Mouse (Mus musculus) cerebellum, postnatal 4 days (tissue): ENCODE measurements around the gene Kat2b.
"Not testable (repeated sequence)": the region's sequence is repeated elsewhere in the genome, so short reads cannot be mapped to it uniquely, and the experiment has no call there.

Source experiments
- DNase-seq, 2 experiments: peaks; one replicate each; pipeline ENCODE4 v3.0.0; 2022; ENCODE audit warnings: low spot score in 2 of 2, mixed read lengths in 1 of 2

Gene Kat2b

GRCm38 (mm10) chr17:53598571-53598970 lies 31.9 kb downstream of the Kat2b start:
- DNase-seq: no peak

- DNase-seq: not testable (repeated sequence)
Measured at GRCm38 (mm10) chr17:53603236-53603635, 36.6 kb downstream of the Kat2b start.

- DNase-seq: not testable (repeated sequence)
Measured at GRCm38 (mm10) chr17:53606082-53606481, 39.4 kb downstream of the Kat2b start.

- not testable (repeated sequence) for DNase-seq
Measured at GRCm38 (mm10) chr17:53608924-53609323, 42.3 kb downstream of the Kat2b start.

- no peak for DNase-seq
Measured at GRCm38 (mm10) chr17:53617295-53617957, 50.8 kb downstream of the Kat2b start.

- DNase-seq: no peak
Measured at GRCm38 (mm10) chr17:53618369-53618768, 51.7 kb downstream of the Kat2b start.

- DNase-seq: no peak
Measured at GRCm38 (mm10) chr17:53619391-53619790, 52.7 kb downstream of the Kat2b start.

GRCm38 (mm10) chr17:53620611-53621010 lies 54.0 kb downstream of the Kat2b start:
- no peak for DNase-seq

- no peak for DNase-seq
Measured at GRCm38 (mm10) chr17:53622125-53622524, 55.5 kb downstream of the Kat2b start.

GRCm38 (mm10) chr17:53623762-53624161 lies 57.1 kb downstream of the Kat2b start:
- no peak for DNase-seq

- DNase-seq: no peak
Measured at GRCm38 (mm10) chr17:53626160-53626559, 59.5 kb downstream of the Kat2b start.

GRCm38 (mm10) chr17:53627497-53627896 lies 60.8 kb downstream of the Kat2b start:
- DNase-seq: no peak

GRCm38 (mm10) chr17:53628131-53628530 lies 61.5 kb downstream of the Kat2b start:
- DNase-seq: no peak

- no peak for DNase-seq
Measured at GRCm38 (mm10) chr17:53631344-53631743, 64.7 kb downstream of the Kat2b start.

- DNase-seq: no peak
Measured at GRCm38 (mm10) chr17:53643360-53643759, 76.7 kb downstream of the Kat2b start.

- no peak for DNase-seq
Measured at GRCm38 (mm10) chr17:53650251-53650661, 83.6 kb downstream of the Kat2b start.

- no peak for DNase-seq
Measured at GRCm38 (mm10) chr17:53654596-53654995, 87.9 kb downstream of the Kat2b start.

- no peak for DNase-seq
Measured at GRCm38 (mm10) chr17:53655081-53655480, 88.4 kb downstream of the Kat2b start.

- DNase-seq: no peak
Measured at GRCm38 (mm10) chr17:53655959-53656358, 89.3 kb downstream of the Kat2b start.

GRCm38 (mm10) chr17:53656369-53656860 lies 89.8 kb downstream of the Kat2b start:
- DNase-seq: no peak

- DNase-seq: not testable (repeated sequence)
Measured at GRCm38 (mm10) chr17:53657391-53657790, 90.7 kb downstream of the Kat2b start.

GRCm38 (mm10) chr17:53658668-53659067 lies 92.0 kb downstream of the Kat2b start:
- no peak for DNase-seq

GRCm38 (mm10) chr17:53659230-53659629 lies 92.6 kb downstream of the Kat2b start:
- DNase-seq: no peak

- peak in 1 of 2 experiments; percentile 33 for DNase-seq
Measured at GRCm38 (mm10) chr17:53659738-53660137, 93.1 kb downstream of the Kat2b start.
